Mouse (Mus musculus) embryonic fibroblast, embryonic 13.5 days (primary cell): ENCODE data around the gene Jak3. TPM values are rescaled to one million over a fixed set of nuclear protein-coding genes. Genes with fewer than 3 reads are reported as not detected.

Experiments used
- H3K27ac ChIP-seq: 2 replicates; pipeline ENCODE4 v1.5.1; 2012; ENCODE audit warnings: low read length, control low read depth, inconsistent platforms; ENCODE audit not compliant: insufficient read depth
- H3K4me1 ChIP-seq: 2 replicates; pipeline ENCODE4 v1.6.1; 2011; ENCODE audit warnings: low read length; ENCODE audit not compliant: control insufficient read depth, insufficient read depth
- H3K4me3 ChIP-seq: 2 replicates; pipeline ENCODE4 v1.5.1; 2011; ENCODE audit warnings: mild to moderate bottlenecking, control low read depth, low read length; ENCODE audit not compliant: insufficient read depth
- CTCF ChIP-seq: IDR thresholded peaks from 2 replicates; pipeline ENCODE4 v1.5.1; 2011; ENCODE audit warnings: mild to moderate bottlenecking, control low read depth, low read length, moderate library complexity, borderline replicate concordance; ENCODE audit not compliant: insufficient read depth
- POLR2A ChIP-seq: IDR thresholded peaks from 2 replicates; pipeline ENCODE4 v1.6.1; 2011; ENCODE audit warnings: low read depth, mild to moderate bottlenecking, control low read depth, low read length, moderate library complexity
- polyA plus RNA-seq: library from polyadenylated mRNA; stranded (reverse); fragments of >200 nt; gene quantifications from 2 replicates; pipeline ENCODE4 v1.2.4, GENCODE M21; 2011; ENCODE audit warnings: low read depth; ENCODE audit not compliant: missing spikeins, insufficient read length

The Jak3 gene
- polyA plus RNA-seq, 1 experiment, result 6.1 TPM

GRCm38 (mm10) chr8:71633164-71633563 is 42.9 kb upstream of the Jak3 start:
- no peak for TF ChIP-seq POLR2A
- no peak for TF ChIP-seq CTCF
- H3K4me1 ChIP-seq, result peaks cover 4% of the 10 kb centered on the region
- no peak overlapping the region for H3K4me3 ChIP-seq
- no peak overlapping the region for H3K27ac ChIP-seq

- peaks cover 4% of the 10 kb centered on the region for H3K4me1 ChIP-seq
- no peak overlapping the region for H3K4me3 ChIP-seq
Observed at GRCm38 (mm10) chr8:71633981-71634667, 42.0 kb upstream of the Jak3 start.

GRCm38 (mm10) chr8:71637149-71638095 is 38.7 kb upstream of the Jak3 start:
- Histone ChIP-seq H3K4me3 (no peak overlapping the region), H3K4me1 (peaks cover 4% of the 10 kb centered on the region), H3K27ac (peak overlapping the region; percentile 72)
- TF ChIP-seq CTCF (no peak), POLR2A (no peak)

More at GRCm38 (mm10) chr8:71633981-71634667, 42.0 kb upstream of the Jak3 start:
- TF ChIP-seq POLR2A (no peak), CTCF (no peak)
- H3K27ac ChIP-seq, result no peak overlapping the region

GRCm38 (mm10) chr8:71638321-71638720 is 37.8 kb upstream of the Jak3 start:
- Histone ChIP-seq H3K4me3 (no peak overlapping the region), H3K27ac (peak overlapping the region; percentile 72; the same call in 1 of the 2 replicates)
- no peak for TF ChIP-seq POLR2A
- no peak for TF ChIP-seq CTCF

GRCm38 (mm10) chr8:71639318-71639717 is 36.8 kb upstream of the Jak3 start:
- TF ChIP-seq CTCF, result no peak
- TF ChIP-seq POLR2A, result no peak
- Histone ChIP-seq H3K27ac (no peak overlapping the region), H3K4me1 (peaks cover 4% of the 10 kb centered on the region), H3K4me3 (no peak overlapping the region)

More at GRCm38 (mm10) chr8:71638321-71638720, 37.8 kb upstream of the Jak3 start:
- peaks cover 4% of the 10 kb centered on the region for H3K4me1 ChIP-seq

GRCm38 (mm10) chr8:71645510-71645909 is 30.6 kb upstream of the Jak3 start:
- Histone ChIP-seq H3K4me3 (no peak overlapping the region), H3K27ac (no peak overlapping the region), H3K4me1 (no peaks in the 10 kb centered on the region)
- TF ChIP-seq CTCF, result no peak
- TF ChIP-seq POLR2A, result no peak

- no peak overlapping the region for H3K4me3 ChIP-seq
- no peak overlapping the region for H3K27ac ChIP-seq
- TF ChIP-seq CTCF (no peak), POLR2A (no peak)
- H3K4me1 ChIP-seq, result no peaks in the 10 kb centered on the region; the same call in 1 of the 2 replicates
Observed at GRCm38 (mm10) chr8:71654600-71654999, 21.5 kb upstream of the Jak3 start.

- Histone ChIP-seq H3K27ac (no peak overlapping the region), H3K4me1 (no peaks in the 10 kb centered on the region; the same call in 1 of the 2 replicates), H3K4me3 (no peak overlapping the region)
- TF ChIP-seq POLR2A, result no peak
- TF ChIP-seq CTCF, result no peak
Observed at GRCm38 (mm10) chr8:71657816-71658215, 18.3 kb upstream of the Jak3 start.

GRCm38 (mm10) chr8:71658515-71659049 is 17.5 kb upstream of the Jak3 start:
- H3K4me3 ChIP-seq, result no peak overlapping the region
- no peak overlapping the region for H3K27ac ChIP-seq
- TF ChIP-seq POLR2A (no peak), CTCF (no peak)
- H3K4me1 ChIP-seq, result no peaks in the 10 kb centered on the region; the same call in 1 of the 2 replicates
